Mouse (Mus musculus) heart, embryonic 12.5 days (tissue): ENCODE results near the gene Gm614. TPM values are rescaled to one million over a fixed set of nuclear protein-coding genes. Genes with fewer than 3 reads are reported as not detected.

ENCODE experiments used
- ATAC-seq: fragments of 200-750 bp; cut with Nextera tagmentation; 2 replicates; pipeline ENCODE4 v1.8.0; 2017; ENCODE audit warnings: moderate TSS enrichment, moderate library complexity; ENCODE audit not compliant: insufficient number of reproducible peaks, low FRiP score
- H3K27ac ChIP-seq: fragments of 300-500 bp; sonication (generic); 2 replicates; pipeline ENCODE4 v1.5.1; 2016; ENCODE audit warnings: mild to moderate bottlenecking, moderate library complexity; ENCODE audit not compliant: poor library complexity, severe bottlenecking
- H3K27me3 ChIP-seq: fragments of 300-500 bp; sonication (generic); replicated peaks from 2 replicates; pipeline ENCODE4 v1.6.1; 2016; ENCODE audit warnings: mild to moderate bottlenecking, moderate library complexity
- H3K36me3 ChIP-seq: fragments of 300-500 bp; sonication (generic); 2 replicates; pipeline ENCODE4 v1.6.1; 2016; ENCODE audit warnings: mild to moderate bottlenecking, moderate library complexity
- H3K4me1 ChIP-seq: fragments of 300-500 bp; sonication (generic); replicated peaks from 2 replicates; pipeline ENCODE4 v1.6.1; 2016; ENCODE audit warnings: mild to moderate bottlenecking
- H3K4me2 ChIP-seq: fragments of 300-500 bp; sonication (generic); 2 replicates; pipeline ENCODE4 v1.6.1; 2016; ENCODE audit warnings: mild to moderate bottlenecking, moderate library complexity
- H3K4me3 ChIP-seq: fragments of 300-500 bp; sonication (generic); 2 replicates; pipeline ENCODE4 v1.5.1; 2016; ENCODE audit warnings: mild to moderate bottlenecking
- H3K9ac ChIP-seq: fragments of 300-500 bp; sonication (generic); 2 replicates; pipeline ENCODE4 v1.6.1; 2016; ENCODE audit warnings: mild to moderate bottlenecking, moderate library complexity
- H3K9me3 ChIP-seq: fragments of 300-500 bp; sonication (generic); replicated peaks from 2 replicates; pipeline ENCODE4 v1.6.1; 2016; ENCODE audit warnings: mild to moderate bottlenecking, moderate library complexity
- WGBS: fragments of 180-500 bp; shearing (Covaris S2); methylation state at CpG from one replicate; pipeline ENCODE4 v1.1.7; 2016; 5-methylcytosine and 5-hydroxymethylcytosine counted together
- polyA plus RNA-seq: library from polyadenylated mRNA; unstranded; fragments of >200 nt; fragmentation: Nextera tagmentation; extraction: Ambion mirVana; gene quantifications from 2 replicates; pipeline ENCODE4 v1.2.1, GENCODE M21; 2016

Gene Gm614
- polyA plus RNA-seq, 1 experiment from 2014 or later = not detected

DNA sequence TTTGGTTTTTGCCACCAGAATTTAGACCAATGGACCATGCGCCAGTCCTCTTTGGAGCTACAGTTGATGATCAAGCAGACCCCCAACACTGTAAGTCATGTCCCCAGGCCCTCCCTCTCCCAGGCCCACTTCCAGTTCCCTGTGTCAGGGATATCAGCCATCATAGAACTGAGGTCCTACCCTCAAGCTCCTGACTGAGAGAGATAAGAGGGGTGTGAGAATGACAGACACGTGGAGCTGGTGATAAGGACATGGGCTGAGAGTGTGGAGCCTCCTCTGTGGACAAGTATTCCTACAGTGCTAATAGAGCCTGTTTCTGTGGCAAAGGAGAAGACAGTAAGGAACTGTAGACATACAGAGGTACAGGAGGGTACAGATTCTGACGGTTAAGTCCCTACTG, 23.8 kb upstream of the Gm614 start:
- peak; percentile 90 for ATAC-seq
- no peak overlapping the region for H3K4me2 ChIP-seq
- no peak overlapping the region for H3K4me3 ChIP-seq
- no peaks in the 10 kb centered on the region for H3K27me3 ChIP-seq
- H3K27ac ChIP-seq = 0 out of 2 replicates have a peak overlapping the region, but pooled peaks have one; percentile 47
- no peak overlapping the region for H3K9ac ChIP-seq
- 47% methylated on average over 3 of the region's 3 CpGs for WGBS
- peaks cover 7% of the 10 kb centered on the region; the same call in 1 of the 2 replicates for H3K4me1 ChIP-seq
- no peaks in the 10 kb centered on the region for H3K9me3 ChIP-seq
- H3K36me3 ChIP-seq = peaks cover 90% of the 10 kb centered on the region

DNA sequence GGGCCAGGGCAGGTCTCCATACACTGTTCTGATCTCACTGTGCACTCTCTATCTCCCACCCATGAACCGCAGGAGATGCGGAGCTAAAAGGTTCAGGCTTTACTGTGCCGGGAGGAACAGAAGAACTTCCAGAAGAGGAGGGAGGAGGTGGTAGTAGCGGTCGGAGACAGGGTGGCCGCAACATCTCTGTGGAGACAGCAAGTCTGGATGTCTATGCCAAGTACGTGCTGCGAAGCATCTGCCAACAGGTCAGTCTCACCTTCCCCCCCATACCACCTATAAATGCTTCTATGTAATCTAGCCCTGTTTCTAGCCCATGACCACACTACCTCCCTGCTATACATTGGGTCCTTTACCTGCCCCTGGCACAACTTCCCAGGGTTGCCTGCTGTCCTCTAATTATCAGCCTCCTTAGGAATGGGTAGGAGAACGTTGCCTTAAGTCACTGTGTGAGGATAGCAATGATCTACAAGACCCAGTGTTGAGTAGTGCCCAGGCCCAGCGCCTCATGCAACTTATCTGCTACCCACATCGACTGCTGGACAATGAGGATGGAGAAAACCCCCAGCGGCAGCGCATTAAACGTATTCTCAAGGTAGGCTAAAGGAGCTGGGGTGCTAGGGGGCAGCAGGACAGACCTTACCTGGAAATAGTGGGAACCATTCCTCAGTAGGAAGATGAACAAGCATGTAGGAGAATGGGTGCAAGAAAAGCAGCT, 22.3 kb upstream of the Gm614 start:
- H3K4me1 ChIP-seq = peaks cover 7% of the 10 kb centered on the region; the same call in 1 of the 2 replicates
- no peaks in the 10 kb centered on the region for H3K9me3 ChIP-seq
- no peak for ATAC-seq
- H3K27ac ChIP-seq = no peak overlapping the region
- WGBS = 85% methylated on average over 14 of the region's 14 CpGs
- no peak overlapping the region for H3K4me3 ChIP-seq
- H3K9ac ChIP-seq = no peak overlapping the region
- no peak overlapping the region for H3K4me2 ChIP-seq
- H3K27me3 ChIP-seq = 0 out of 2 replicates have a peak, but pooled peaks cover 2% of the 10 kb centered on the region
- H3K36me3 ChIP-seq = peaks cover 90% of the 10 kb centered on the region

DNA sequence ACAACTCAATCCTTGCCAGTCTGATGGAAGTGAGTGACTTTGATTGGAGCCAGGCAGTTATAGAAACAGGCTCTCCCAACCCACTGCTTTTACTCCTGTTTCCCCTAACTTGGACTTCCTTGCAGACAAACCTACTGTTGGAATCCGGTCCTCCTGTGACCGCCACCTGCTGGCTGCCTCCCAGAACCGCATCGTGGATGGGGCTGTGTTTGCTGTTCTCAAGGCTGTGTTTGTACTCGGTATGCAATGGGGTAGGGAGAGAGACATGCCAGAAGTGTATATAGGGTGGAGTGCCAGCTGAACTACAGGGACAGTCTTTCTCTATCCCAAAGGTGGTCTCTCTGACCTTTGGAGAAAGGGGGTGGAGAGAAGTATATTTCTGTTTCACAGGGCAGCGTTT, 21.7 kb upstream of the Gm614 start:
- Histone ChIP-seq H3K4me3 (no peak overlapping the region), H3K4me1 (peaks cover 7% of the 10 kb centered on the region; the same call in 1 of the 2 replicates), H3K9me3 (no peaks in the 10 kb centered on the region), H3K4me2 (no peak overlapping the region), H3K27me3 (0 out of 2 replicates have a peak, but pooled peaks cover 2% of the 10 kb centered on the region), H3K36me3 (peaks cover 90% of the 10 kb centered on the region), H3K9ac (no peak overlapping the region), H3K27ac (no peak overlapping the region)
- ATAC-seq = no peak
- WGBS = 20% methylated on average over 6 of the region's 6 CpGs

DNA sequence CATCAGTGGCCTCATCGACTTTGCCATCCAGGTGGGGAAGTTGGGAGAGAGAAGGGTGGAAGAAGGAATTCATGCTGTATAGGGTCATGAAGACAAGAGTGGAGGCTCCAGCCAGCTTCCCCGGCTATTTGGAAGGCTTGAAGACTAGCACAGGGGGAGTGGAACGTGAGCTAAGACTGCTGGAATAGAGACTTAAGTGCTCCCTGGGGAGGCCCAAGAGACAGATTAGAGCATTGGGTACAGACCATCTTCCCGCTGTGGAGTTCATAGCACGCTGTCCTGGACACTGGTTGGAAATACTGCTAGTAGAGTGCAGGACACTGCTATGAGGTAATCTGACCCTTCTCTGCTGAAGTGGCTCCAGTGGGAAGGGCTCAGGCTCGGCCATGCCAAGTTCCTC, 19.0 kb upstream of the Gm614 start:
- H3K9me3 ChIP-seq = no peaks in the 10 kb centered on the region
- H3K36me3 ChIP-seq = peaks cover 85% of the 10 kb centered on the region
- 80% methylated on average over 6 of the region's 6 CpGs for WGBS
- no peak overlapping the region for H3K4me2 ChIP-seq
- H3K4me3 ChIP-seq = no peak overlapping the region
- H3K27me3 ChIP-seq = 0 out of 2 replicates have a peak, but pooled peaks cover 2% of the 10 kb centered on the region
- H3K27ac ChIP-seq = no peak overlapping the region
- no peak overlapping the region for H3K9ac ChIP-seq
- H3K4me1 ChIP-seq = peaks cover 5% of the 10 kb centered on the region; the same call in 1 of the 2 replicates
- no peak for ATAC-seq

DNA sequence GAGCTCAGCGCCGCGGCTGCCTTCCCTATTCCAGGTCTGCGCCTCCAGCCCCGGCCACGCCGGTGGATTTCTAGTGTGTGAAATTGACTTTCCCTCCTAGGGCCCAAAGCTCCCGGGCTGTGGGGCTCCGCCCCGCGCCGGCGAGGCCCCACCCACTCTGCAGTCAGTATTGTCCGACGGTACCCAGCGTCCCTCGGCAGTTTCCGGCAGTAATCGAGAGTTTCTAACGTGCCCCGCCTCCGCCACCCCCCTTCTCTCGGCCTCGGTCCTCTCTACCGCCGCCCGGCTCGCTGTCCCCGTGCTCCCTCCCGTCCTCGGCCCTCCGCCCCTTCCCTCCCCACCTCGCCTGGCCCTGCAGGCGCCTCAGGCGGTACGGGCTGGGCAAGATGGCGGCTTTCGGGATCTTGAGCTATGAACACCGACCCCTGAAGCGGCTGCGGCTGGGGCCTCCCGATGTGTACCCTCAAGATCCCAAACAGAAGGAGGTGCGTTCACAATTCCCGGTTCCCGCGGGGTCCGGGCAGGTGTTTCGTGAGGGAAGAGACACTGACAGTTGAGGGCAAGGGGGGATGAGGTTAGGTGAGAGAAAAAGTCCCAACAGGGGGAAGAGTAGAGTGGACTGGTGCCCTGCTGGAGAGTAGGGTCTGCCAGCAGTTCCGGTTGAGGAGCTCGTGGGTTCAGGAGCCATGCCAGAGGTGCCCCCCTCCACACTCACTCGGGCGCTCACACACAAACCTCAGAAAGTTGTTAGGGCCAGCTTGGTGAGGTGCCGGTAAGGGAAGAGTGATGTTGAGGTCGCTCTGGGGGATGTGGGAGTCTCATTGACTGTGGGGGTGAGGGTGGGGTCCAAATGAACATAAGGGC, 10.3 kb upstream of the Gm614 start, which contains the start of gene Med12:
Med12 (plus strand) TSS at position 156 of the 864 bp plus-strand sequence.
- Histone ChIP-seq H3K9ac (peak within 1 kb of the TSS; percentile 89), H3K36me3 (peaks cover 36% of the 10 kb centered on the region), H3K4me3 (peak within 1 kb of the TSS; percentile 71), H3K27ac (peak within 1 kb of the TSS; percentile 77), H3K4me1 (peaks cover 8% of the 10 kb centered on the region; the same call in 1 of the 2 replicates), H3K4me2 (peak within 1 kb of the TSS; percentile 62), H3K9me3 (no peaks in the 10 kb centered on the region), H3K27me3 (no peaks in the 10 kb centered on the region)
- ATAC-seq = peak; percentile 97
- 12% methylated on average over 54 of the region's 54 CpGs for WGBS

DNA sequence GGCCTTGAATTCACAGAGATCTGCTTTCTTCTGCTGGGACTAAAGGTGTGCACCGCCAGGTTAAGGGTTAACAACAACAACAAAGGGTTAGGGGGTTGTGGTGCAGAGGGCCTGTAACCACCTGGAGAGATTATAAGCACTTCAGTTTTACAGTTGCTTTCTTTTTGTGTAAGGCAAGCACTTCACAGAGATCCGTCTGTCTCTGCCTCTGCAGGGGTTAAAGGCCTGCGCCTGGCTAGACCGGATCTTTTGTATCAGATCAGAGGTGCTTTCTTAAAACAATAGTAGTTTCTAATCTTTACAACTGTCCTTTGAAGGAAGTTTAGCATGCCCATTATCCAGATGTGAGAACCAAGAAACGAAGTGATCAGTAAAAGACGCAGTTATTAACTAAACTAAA, 9.6 kb upstream of the Gm614 start:
- Histone ChIP-seq H3K36me3 (peaks cover 29% of the 10 kb centered on the region), H3K4me3 (peak overlapping the region; percentile 71), H3K4me1 (peaks cover 9% of the 10 kb centered on the region; the same call in 1 of the 2 replicates), H3K9me3 (no peaks in the 10 kb centered on the region), H3K27ac (no peak overlapping the region), H3K4me2 (peak overlapping the region; percentile 62), H3K9ac (peak overlapping the region; percentile 89; the same call in 1 of the 2 replicates), H3K27me3 (no peaks in the 10 kb centered on the region)
- WGBS = 25% methylated on average over 6 of the region's 6 CpGs
- no peak for ATAC-seq

DNA sequence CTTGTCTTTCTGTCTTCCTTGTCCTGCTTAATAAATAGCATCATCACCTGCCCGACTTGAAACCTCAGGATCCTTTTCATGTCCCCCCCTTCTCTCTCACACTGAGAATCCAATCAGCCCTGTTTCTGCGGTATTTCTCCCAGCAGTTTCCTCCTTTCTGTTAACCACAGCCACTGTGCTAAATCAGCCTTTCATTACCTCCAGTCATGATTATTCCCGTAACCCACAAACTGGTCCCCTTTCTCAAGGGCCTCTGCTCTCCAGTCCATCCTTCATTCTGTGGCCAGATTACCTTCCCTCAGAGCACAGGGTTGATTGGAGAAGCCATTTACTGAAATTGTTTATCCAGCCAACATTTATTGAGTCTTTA, 4.9 kb upstream of the Gm614 start, which contains the start of gene Gm20489:
Gm20489 (minus strand) TSS at position 269 of the 370 bp plus-strand sequence.
- H3K9ac ChIP-seq = no peak within 1 kb of the TSS
- H3K4me1 ChIP-seq = peaks cover 18% of the 10 kb centered on the region
- no peak within 1 kb of the TSS for H3K4me3 ChIP-seq
- H3K4me2 ChIP-seq = peak within 1 kb of the TSS; percentile 29; the same call in 1 of the 2 replicates
- no peaks in the 10 kb centered on the region; the same call in 1 of the 2 replicates for H3K27me3 ChIP-seq
- no peak within 1 kb of the TSS for H3K27ac ChIP-seq
- 44% methylated on average over 3 of the region's 3 CpGs for WGBS
- no peaks in the 10 kb centered on the region for H3K9me3 ChIP-seq
- no peak for ATAC-seq
- H3K36me3 ChIP-seq = no peaks in the 10 kb centered on the region

DNA sequence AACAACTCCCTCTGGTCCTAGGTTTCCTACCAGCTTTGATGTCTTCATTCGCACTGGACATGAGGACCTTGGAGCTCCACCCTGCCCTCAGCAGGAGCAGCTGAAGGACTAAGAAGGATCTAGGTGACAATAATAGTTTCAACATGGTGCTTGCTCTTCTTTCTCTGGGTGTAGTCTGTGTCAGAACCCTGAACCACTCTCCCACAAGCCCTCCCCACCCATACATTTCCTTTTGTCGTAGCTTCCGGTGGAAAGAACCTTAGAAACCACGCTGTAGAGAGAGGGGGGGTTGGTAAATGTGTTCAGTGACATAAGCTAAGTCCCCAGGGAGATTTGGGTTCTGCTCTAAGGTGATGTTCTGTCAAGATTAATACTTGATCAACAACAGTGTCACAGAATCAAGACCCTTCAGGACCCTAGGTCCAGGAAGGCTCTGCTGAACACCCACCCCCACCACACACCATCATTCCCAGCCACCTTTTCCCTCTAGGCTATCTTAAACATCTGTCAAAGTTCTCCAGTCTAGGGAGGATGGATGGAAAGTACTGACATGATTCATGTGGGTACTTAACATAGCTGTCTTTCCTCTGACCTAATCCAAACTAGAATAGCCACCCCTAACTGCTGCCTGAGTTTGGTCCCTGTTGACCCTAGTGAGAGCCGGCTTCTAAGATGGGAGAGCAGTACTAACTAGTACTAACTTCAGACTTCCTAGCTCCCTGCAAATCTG, 4.4 kb upstream of the Gm614 start, which contains the start of gene Il2rg:
Il2rg (minus strand) TSS at position 231 of the 730 bp plus-strand sequence.
- Histone ChIP-seq H3K4me1 (peaks cover 18% of the 10 kb centered on the region), H3K4me2 (peak within 1 kb of the TSS; percentile 29; the same call in 1 of the 2 replicates), H3K4me3 (no peak within 1 kb of the TSS), H3K9ac (no peak within 1 kb of the TSS), H3K27ac (no peak within 1 kb of the TSS), H3K36me3 (no peaks in the 10 kb centered on the region), H3K27me3 (no peaks in the 10 kb centered on the region; the same call in 1 of the 2 replicates), H3K9me3 (no peaks in the 10 kb centered on the region)
- 52% methylated on average over 5 of the region's 5 CpGs for WGBS
- no peak for ATAC-seq

DNA sequence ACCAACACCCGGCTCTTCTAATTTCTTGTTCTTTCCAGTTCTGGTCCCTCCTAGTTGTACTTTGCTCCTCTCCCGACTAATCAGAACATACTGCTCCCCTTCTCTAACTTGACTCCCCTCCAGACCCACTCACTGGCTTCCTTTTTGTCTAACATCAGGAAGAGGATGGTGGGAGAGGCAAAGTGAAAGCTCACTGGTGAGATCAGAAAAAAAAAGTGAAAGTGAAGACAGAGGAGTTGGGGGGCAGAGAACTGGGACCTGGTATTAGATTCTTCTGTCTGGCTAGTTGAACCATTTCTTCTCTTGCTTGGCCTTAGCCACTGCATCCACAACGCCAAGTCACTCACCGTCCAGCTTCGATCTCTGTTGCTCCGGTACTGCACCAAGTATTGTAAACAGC, 2.8 kb upstream of the Gm614 start:
- no peak overlapping the region for H3K4me3 ChIP-seq
- no peaks in the 10 kb centered on the region for H3K36me3 ChIP-seq
- H3K4me2 ChIP-seq = no peak overlapping the region
- ATAC-seq = no peak
- H3K9me3 ChIP-seq = no peaks in the 10 kb centered on the region
- 93% methylated on average over 6 of the region's 6 CpGs for WGBS
- H3K27ac ChIP-seq = no peak overlapping the region
- H3K4me1 ChIP-seq = peaks cover 18% of the 10 kb centered on the region
- no peak overlapping the region for H3K9ac ChIP-seq
- H3K27me3 ChIP-seq = no peaks in the 10 kb centered on the region; the same call in 1 of the 2 replicates
